Mouse (Mus musculus) C2C12 (cell line): ENCODE measurements at regions not wholly inside any gene's neighbourhood (a gene's known extent, or its start where the extent isn't known, plus 50 kb on each side); places are given as distances from the start of the nearest gene placed in this dataset.

Experiments used
- H3K27me3 ChIP-seq: one replicate; pipeline ENCODE4 v1.6.1; 2011; ENCODE audit not compliant: control insufficient read depth, insufficient read depth, insufficient read length
- H3K36me3 ChIP-seq: one replicate; pipeline ENCODE4 v1.6.1; 2011; ENCODE audit not compliant: control insufficient read depth, insufficient read depth
- H3K4me3 ChIP-seq: one replicate; pipeline ENCODE4 v1.5.1; 2011; ENCODE audit warnings: mild to moderate bottlenecking, control low read depth; ENCODE audit not compliant: poor library complexity, insufficient read depth, severe bottlenecking
- H3K79me2 ChIP-seq: one replicate; pipeline ENCODE4 v1.6.1; 2011; ENCODE audit not compliant: control insufficient read depth, insufficient read depth
- H3K79me3 ChIP-seq: one replicate; pipeline ENCODE4 v1.6.1; 2011; ENCODE audit warnings: low read depth, control low read depth
- H3ac ChIP-seq: one replicate; pipeline ENCODE3; 2011; ENCODE audit warnings: low read depth; ENCODE audit not compliant: control insufficient read depth, insufficient read length
- CEBPB ChIP-seq: IDR thresholded peaks from one replicate; pipeline ENCODE4 v1.6.1; 2011; ENCODE audit warnings: low read depth, mild to moderate bottlenecking, control low read depth, moderate library complexity
- CTCF ChIP-seq: IDR thresholded peaks from one replicate; pipeline ENCODE4 v1.5.1; 2011; ENCODE audit not compliant: control insufficient read depth, insufficient read depth, insufficient read length
- FOSL1 ChIP-seq: IDR thresholded peaks from one replicate; pipeline ENCODE4 v1.8.0; 2011; ENCODE audit warnings: mild to moderate bottlenecking, low read length; ENCODE audit not compliant: poor library complexity, insufficient read depth, severe bottlenecking
- MAX ChIP-seq: IDR thresholded peaks from one replicate; pipeline ENCODE4 v1.6.1; 2011; ENCODE audit warnings: mild to moderate bottlenecking, control low read depth
- MYOD1 ChIP-seq: IDR thresholded peaks from one replicate; pipeline ENCODE4 v1.6.1; 2011; ENCODE audit warnings: low read depth; ENCODE audit not compliant: control insufficient read depth, insufficient read length
- MYOG ChIP-seq: IDR thresholded peaks from one replicate; pipeline ENCODE4 v1.6.1; 2011; ENCODE audit not compliant: control insufficient read depth, insufficient read length; ENCODE audit errors: extremely low read depth
- USF1 ChIP-seq: IDR thresholded peaks from one replicate; pipeline ENCODE4 v1.6.1; 2011; ENCODE audit warnings: low read depth, mild to moderate bottlenecking, control low read depth, moderate library complexity

DNA sequence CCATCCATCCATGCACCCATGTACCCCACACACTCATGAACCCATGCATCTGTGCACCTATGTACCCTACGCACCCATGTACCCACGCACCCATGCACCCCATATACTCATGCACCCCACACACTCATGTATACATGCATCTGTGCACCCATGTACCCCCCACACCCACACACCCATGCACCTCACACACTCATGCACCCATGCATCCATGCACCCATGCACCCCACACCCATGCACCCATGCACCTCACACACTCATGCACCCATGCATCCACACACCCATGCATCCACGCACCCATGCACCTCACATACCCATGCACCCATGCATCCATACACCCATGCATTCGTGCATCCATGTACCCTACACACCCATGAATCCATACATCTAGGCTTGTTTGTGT lies 63.6 kb downstream of the 4930564D02Rik start:
- Histone ChIP-seq H3ac (no peak overlapping the region), H3K4me3 (no peak overlapping the region), H3K79me2 (no peaks in the 10 kb centered on the region), H3K27me3 (no peaks in the 10 kb centered on the region), H3K79me3 (no peaks in the 10 kb centered on the region), H3K36me3 (no peaks in the 10 kb centered on the region)
- TF ChIP-seq USF1 (no peak), MYOG (no peak), CTCF (no peak), MYOD1 (no peak), FOSL1 (no peak), CEBPB (no peak), MAX (no peak)

GRCm38 (mm10) chr3:105131053-105131452 lies 64.4 kb downstream of the 4930564D02Rik start:
- no peaks in the 10 kb centered on the region for H3K36me3 ChIP-seq
- TF ChIP-seq MAX (no peak), MYOG (no peak)
- H3ac ChIP-seq, result no peak overlapping the region
- H3K79me2 ChIP-seq, result no peaks in the 10 kb centered on the region
- H3K27me3 ChIP-seq, result no peaks in the 10 kb centered on the region
- H3K4me3 ChIP-seq, result no peak overlapping the region
- no peaks in the 10 kb centered on the region for H3K79me3 ChIP-seq

DNA sequence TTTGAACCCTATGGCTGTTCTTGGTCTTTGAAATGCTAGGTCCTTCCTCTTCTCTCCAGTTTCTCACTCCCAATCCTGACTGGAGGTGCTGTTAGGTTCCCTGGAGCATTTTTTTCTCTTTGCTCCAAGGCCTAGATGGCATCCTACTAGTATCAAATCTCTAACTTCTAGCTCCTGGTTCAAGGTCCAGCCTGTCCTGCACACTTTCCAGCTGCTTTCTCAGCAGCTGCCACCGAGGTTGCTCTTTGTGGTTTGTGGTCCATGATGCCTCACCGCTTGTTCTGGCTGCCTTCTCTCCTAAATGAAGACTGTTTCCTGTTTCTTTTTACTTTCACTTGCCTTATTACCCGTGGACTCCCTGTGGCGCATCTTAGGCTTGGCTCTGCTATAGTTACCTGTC lies 66.4 kb downstream of the 4930564D02Rik start:
- Histone ChIP-seq H3K4me3 (no peak overlapping the region), H3K36me3 (no peaks in the 10 kb centered on the region), H3K79me3 (no peaks in the 10 kb centered on the region), H3K79me2 (no peaks in the 10 kb centered on the region), H3ac (no peak overlapping the region), H3K27me3 (peaks cover 3% of the 10 kb centered on the region)
- TF ChIP-seq MYOD1 (peak; percentile 75), MAX (no peak)

- H3K79me3 ChIP-seq, result no peaks in the 10 kb centered on the region
- no peaks in the 10 kb centered on the region for H3K79me2 ChIP-seq
Measured at GRCm38 (mm10) chr3:105141170-105141971, 74.7 kb downstream of the 4930564D02Rik start.

GRCm38 (mm10) chr3:105142631-105143030 lies 76.0 kb downstream of the 4930564D02Rik start:
- no peaks in the 10 kb centered on the region for H3K27me3 ChIP-seq
- no peak for TF ChIP-seq MYOD1
- no peak for TF ChIP-seq FOSL1
- no peak for TF ChIP-seq MYOG
- no peak for TF ChIP-seq CEBPB
- TF ChIP-seq MAX, result no peak
- TF ChIP-seq CTCF, result no peak
- no peak for TF ChIP-seq USF1

More at GRCm38 (mm10) chr3:105141170-105141971, 74.7 kb downstream of the 4930564D02Rik start:
- peaks cover 3% of the 10 kb centered on the region for H3K27me3 ChIP-seq
- H3K4me3 ChIP-seq, result no peak overlapping the region
- no peaks in the 10 kb centered on the region for H3K36me3 ChIP-seq
- TF ChIP-seq USF1, result no peak
- no peak for TF ChIP-seq CTCF
- TF ChIP-seq CEBPB, result no peak
- TF ChIP-seq MAX, result no peak
- no peak for TF ChIP-seq FOSL1
- TF ChIP-seq MYOG, result no peak
- no peak overlapping the region for H3ac ChIP-seq

GRCm38 (mm10) chr3:105151475-105152157 lies 85.0 kb downstream of the 4930564D02Rik start:
- H3K4me3 ChIP-seq, result no peak overlapping the region
- no peak for TF ChIP-seq MYOG
- TF ChIP-seq FOSL1, result no peak
- no peak overlapping the region for H3ac ChIP-seq
- H3K79me2 ChIP-seq, result no peaks in the 10 kb centered on the region
- H3K36me3 ChIP-seq, result no peaks in the 10 kb centered on the region
- no peaks in the 10 kb centered on the region for H3K79me3 ChIP-seq
- H3K27me3 ChIP-seq, result peaks cover 11% of the 10 kb centered on the region

More at GRCm38 (mm10) chr3:105142631-105143030, 76.0 kb downstream of the 4930564D02Rik start:
- Histone ChIP-seq H3K36me3 (no peaks in the 10 kb centered on the region), H3K79me2 (no peaks in the 10 kb centered on the region), H3K79me3 (no peaks in the 10 kb centered on the region), H3ac (no peak overlapping the region), H3K4me3 (no peak overlapping the region)
